Mouse (Mus musculus): ENCODE measurements around the gene Olfr550. TPM values are rescaled to one million over a fixed set of nuclear protein-coding genes. Genes with fewer than 3 reads are reported as not detected.
"Not testable (repeated sequence)": the region's sequence is repeated elsewhere in the genome, so short reads cannot be mapped to it uniquely, and the experiment has no call there.

The Olfr550 gene
- polyA plus RNA-seq, 1 experiment from 2014 or later, result not detected

DNA sequence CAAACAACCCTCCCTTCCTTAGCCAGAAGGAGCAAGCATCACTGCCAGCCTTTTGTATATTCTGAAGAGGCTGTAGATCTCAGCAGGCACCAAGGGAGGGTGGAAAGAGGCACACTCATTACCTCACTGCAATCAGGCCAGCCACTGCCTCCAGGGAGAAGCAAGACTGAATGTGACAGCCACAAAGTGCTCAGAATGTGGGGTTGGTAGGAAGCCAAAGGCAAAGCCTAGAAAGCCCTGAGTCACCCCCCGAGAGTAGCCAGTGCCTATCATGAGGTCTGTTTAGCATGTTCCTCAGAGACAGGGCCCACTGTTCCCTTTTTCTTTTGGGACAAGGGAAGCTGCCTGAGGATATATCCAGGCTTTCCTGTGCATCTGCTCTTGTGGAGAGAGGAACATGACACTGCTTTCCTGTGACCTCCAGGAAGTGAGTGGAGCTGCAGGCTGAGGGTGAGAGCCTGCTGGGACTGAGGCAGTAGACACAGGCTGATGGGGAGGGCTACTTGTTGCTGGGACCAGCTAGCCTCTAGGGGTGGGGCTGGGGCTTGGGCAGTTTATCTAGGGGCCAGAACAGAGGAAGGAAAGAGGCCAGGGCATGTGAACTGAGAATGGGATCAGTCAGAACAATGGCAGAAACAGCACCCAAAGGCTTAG, 26.3 kb downstream of the Olfr550 start, which contains the start of gene Olfr552:
TSS of gene Olfr552 (plus strand) at position 393 of the 654 bp plus-strand sequence.
- no peak for ATAC-seq (ENCODE audit: low FRiP score)
- Histone ChIP-seq H3K9me3 (no peaks in the 10 kb centered on the region), H3K9ac (no peak within 1 kb of the TSS), H3K27ac (no peak within 1 kb of the TSS), H3K4me1 (no peaks in the 10 kb centered on the region), H3K4me3 (replicated peaks) (no peak within 1 kb of the TSS), H3K36me3 (replicated peaks) (no peaks in the 10 kb centered on the region), H3K4me2 (no peak within 1 kb of the TSS), H3K27me3 (no peaks in the 10 kb centered on the region)
- 75% methylated on average over 1 of the region's 1 CpGs for WGBS

DNA sequence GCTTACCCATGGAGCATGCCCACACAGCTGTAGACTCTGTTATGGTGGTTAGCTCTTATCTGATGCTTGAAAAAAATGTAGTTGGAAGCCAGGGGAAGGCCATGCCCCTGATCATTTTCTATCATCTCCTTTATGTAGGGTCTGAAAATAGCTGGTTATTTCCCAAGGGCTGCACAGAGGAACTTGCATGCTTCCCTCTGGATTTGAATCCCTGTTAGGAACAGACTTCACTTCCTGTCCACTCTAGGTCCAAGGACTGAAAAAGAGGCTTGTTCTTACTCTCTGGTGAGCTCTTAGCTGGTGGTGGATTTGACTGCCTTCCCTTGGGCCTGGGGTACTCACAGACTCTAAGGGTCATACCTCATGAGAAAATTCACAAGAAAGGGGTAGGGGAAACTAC, 46.9 kb downstream of the Olfr550 start, which contains the start of gene Olfr553:
TSS of gene Olfr553 (minus strand) at position 101 of the 400 bp plus-strand sequence.
- Histone ChIP-seq H3K9me3 (no peaks in the 10 kb centered on the region), H3K4me1 (no peaks in the 10 kb centered on the region), H3K4me2 (no peak within 1 kb of the TSS), H3K27ac (no peak within 1 kb of the TSS), H3K36me3 (replicated peaks) (no peaks in the 10 kb centered on the region), H3K9ac (no peak within 1 kb of the TSS), H3K27me3 (no peaks in the 10 kb centered on the region), H3K4me3 (replicated peaks) (no peak within 1 kb of the TSS)
- no peak for ATAC-seq (ENCODE audit: low FRiP score)

DNA sequence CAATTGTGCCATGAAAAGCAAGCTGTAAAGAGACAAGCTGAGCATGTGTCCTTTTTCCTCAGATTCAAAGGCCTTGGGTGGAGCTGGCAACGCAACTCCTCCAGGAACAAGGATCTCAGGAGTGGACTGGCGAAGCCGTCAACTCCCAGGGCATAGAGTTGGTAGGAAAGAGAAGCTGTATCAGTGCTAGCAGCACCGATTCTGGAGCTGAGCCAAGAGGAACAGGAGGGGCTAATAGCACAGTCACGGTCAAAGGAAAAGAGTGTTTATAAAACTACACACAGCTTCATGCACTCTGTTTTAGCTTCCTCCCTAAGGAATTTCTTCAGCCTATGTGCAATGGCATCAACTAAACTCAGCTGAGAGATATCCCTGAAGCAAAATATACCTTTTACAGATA, 48.4 kb downstream of the Olfr550 start:
- Histone ChIP-seq H3K27me3 (no peaks in the 10 kb centered on the region), H3K9ac (no peak overlapping the region), H3K4me2 (no peak overlapping the region), H3K9me3 (no peaks in the 10 kb centered on the region), H3K36me3 (replicated peaks) (no peaks in the 10 kb centered on the region), H3K27ac (no peak overlapping the region), H3K4me1 (no peaks in the 10 kb centered on the region), H3K4me3 (replicated peaks) (no peak overlapping the region)
- WGBS, result 79% methylated on average over 5 of the region's 5 CpGs
- ATAC-seq (ENCODE audit: low FRiP score), result no peak

DNA sequence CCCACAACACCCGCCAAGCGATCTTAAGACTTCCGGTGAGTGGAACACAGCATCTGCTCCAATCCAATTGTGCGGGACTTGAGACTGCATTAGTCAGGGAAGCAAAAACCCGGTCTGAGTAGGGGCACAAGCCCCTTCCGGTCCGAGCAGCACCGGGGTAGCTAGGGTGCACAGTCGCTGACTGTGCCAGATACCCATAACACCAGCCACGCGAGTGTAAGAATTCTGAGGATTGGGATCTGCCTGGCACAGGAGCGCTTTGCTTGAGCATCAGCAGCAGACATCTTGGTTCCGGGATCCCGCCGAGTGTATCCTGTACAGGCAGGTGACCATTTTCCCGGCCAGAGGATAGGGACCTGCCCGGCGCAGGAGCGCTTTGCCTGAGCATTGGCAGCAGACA, 49.1 kb downstream of the Olfr550 start:
- H3K27ac ChIP-seq; H3K4me2 ChIP-seq; H3K4me3 ChIP-seq (replicated peaks); H3K9me3 ChIP-seq; H3K36me3 ChIP-seq (replicated peaks); H3K27me3 ChIP-seq; H3K4me1 ChIP-seq; ATAC-seq (ENCODE audit: low FRiP score); H3K9ac ChIP-seq: not testable (repeated sequence)
- 85% methylated on average over 19 of the region's 19 CpGs for WGBS

Other genes with a start within 250 kb of the Olfr550 start
- 203 and 216 TPM in 2 replicates for gene Rrm1, start 129.7 kb upstream of the Olfr550 start, polyA plus RNA-seq (2016; fragmentation: Nextera tagmentation; extraction: Ambion mirVana)
- gene Olfr543, start 89.8 kb upstream of the Olfr550 start, polyA plus RNA-seq (2016; fragmentation: Nextera tagmentation; extraction: Ambion mirVana), result 0.45 and 0.89 TPM in 2 replicates
- 0.10 and 0.14 TPM in 2 replicates for gene Olfr544, start 83.1 kb upstream of the Olfr550 start, polyA plus RNA-seq (2016; fragmentation: Nextera tagmentation; extraction: Ambion mirVana)
- gene Olfr545, start 71.9 kb upstream of the Olfr550 start, polyA plus RNA-seq (2016; fragmentation: Nextera tagmentation; extraction: Ambion mirVana), result 0.32 TPM in 1 of 2 replicates, not detected in the other
- not detected in 2 replicates for gene Olfr547, start 36.7 kb upstream of the Olfr550 start, polyA plus RNA-seq (2016; fragmentation: Nextera tagmentation; extraction: Ambion mirVana)
- gene Olfr548-ps1, start 30.5 kb upstream of the Olfr550 start, polyA plus RNA-seq (2016; fragmentation: Nextera tagmentation; extraction: Ambion mirVana), result not detected in 2 replicates
- not detected in 2 replicates for gene Olfr549, start 21.6 kb upstream of the Olfr550 start, polyA plus RNA-seq (2016; fragmentation: Nextera tagmentation; extraction: Ambion mirVana)
- 0.14 and 0.21 TPM in 2 replicates for gene Trim21, start 6.0 kb upstream of the Olfr550 start, polyA plus RNA-seq (2016; fragmentation: Nextera tagmentation; extraction: Ambion mirVana)
- gene Olfr551, start 20.4 kb downstream of the Olfr550 start, polyA plus RNA-seq (2016; fragmentation: Nextera tagmentation; extraction: Ambion mirVana), result not detected in 2 replicates
- gene Olfr552, start 26.3 kb downstream of the Olfr550 start, polyA plus RNA-seq (2016; fragmentation: Nextera tagmentation; extraction: Ambion mirVana), result not detected in 2 replicates
- not detected in 2 replicates for gene Olfr553, start 46.8 kb downstream of the Olfr550 start, polyA plus RNA-seq (2016; fragmentation: Nextera tagmentation; extraction: Ambion mirVana)
- not detected in 2 replicates for gene Olfr554, start 67.0 kb downstream of the Olfr550 start, polyA plus RNA-seq (2016; fragmentation: Nextera tagmentation; extraction: Ambion mirVana)
- not detected in 2 replicates for gene Olfr555, start 87.4 kb downstream of the Olfr550 start, polyA plus RNA-seq (2016; fragmentation: Nextera tagmentation; extraction: Ambion mirVana)
- not detected in 2 replicates for gene Olfr556, start 93.5 kb downstream of the Olfr550 start, polyA plus RNA-seq (2016; fragmentation: Nextera tagmentation; extraction: Ambion mirVana)
- gene Trim68, start 115.9 kb downstream of the Olfr550 start, polyA plus RNA-seq (2016; fragmentation: Nextera tagmentation; extraction: Ambion mirVana), result 7.5 and 9.8 TPM in 2 replicates
- gene Olfr557, start 124.5 kb downstream of the Olfr550 start, polyA plus RNA-seq (2016; fragmentation: Nextera tagmentation; extraction: Ambion mirVana), result not detected in 2 replicates
- not detected in 2 replicates for gene Olfr558, start 130.8 kb downstream of the Olfr550 start, polyA plus RNA-seq (2016; fragmentation: Nextera tagmentation; extraction: Ambion mirVana)
- not detected in 2 replicates for gene Olfr33, start 147.6 kb downstream of the Olfr550 start, polyA plus RNA-seq (2016; fragmentation: Nextera tagmentation; extraction: Ambion mirVana)
- not detected in 2 replicates for gene Olfr559, start 156.0 kb downstream of the Olfr550 start, polyA plus RNA-seq (2016; fragmentation: Nextera tagmentation; extraction: Ambion mirVana)
- not detected in 2 replicates for gene Olfr560, start 187.9 kb downstream of the Olfr550 start, polyA plus RNA-seq (2016; fragmentation: Nextera tagmentation; extraction: Ambion mirVana)
- gene Olfr78, start 188.0 kb downstream of the Olfr550 start, polyA plus RNA-seq (2016; fragmentation: Nextera tagmentation; extraction: Ambion mirVana), result 0.10 TPM in 1 of 2 replicates, not detected in the other
- gene Olfr561, start 199.8 kb downstream of the Olfr550 start, polyA plus RNA-seq (2016; fragmentation: Nextera tagmentation; extraction: Ambion mirVana), result not detected in 2 replicates
- gene Olfr564, start 232.0 kb downstream of the Olfr550 start, polyA plus RNA-seq (2016; fragmentation: Nextera tagmentation; extraction: Ambion mirVana), result not detected in 2 replicates

Measured in forebrain, embryonic 12.5 days (tissue).